Mouse (Mus musculus) bone marrow, adult 2 months (tissue): ENCODE data around the gene Mob3a.

Experiments used
- CTCF ChIP-seq: fragments of 200-500 bp; IDR thresholded peaks from 2 replicates; pipeline ENCODE4 v1.5.1; 2011; ENCODE audit warnings: low read length, control low read depth; ENCODE audit not compliant: control insufficient read depth, insufficient read depth
- POLR2A ChIP-seq: fragments of 200-500 bp; IDR thresholded peaks from 2 replicates; pipeline ENCODE4 v1.6.1; 2011; ENCODE audit warnings: low read depth, mild to moderate bottlenecking, control low read depth, low read length, borderline replicate concordance; ENCODE audit not compliant: control insufficient read depth

DNA sequence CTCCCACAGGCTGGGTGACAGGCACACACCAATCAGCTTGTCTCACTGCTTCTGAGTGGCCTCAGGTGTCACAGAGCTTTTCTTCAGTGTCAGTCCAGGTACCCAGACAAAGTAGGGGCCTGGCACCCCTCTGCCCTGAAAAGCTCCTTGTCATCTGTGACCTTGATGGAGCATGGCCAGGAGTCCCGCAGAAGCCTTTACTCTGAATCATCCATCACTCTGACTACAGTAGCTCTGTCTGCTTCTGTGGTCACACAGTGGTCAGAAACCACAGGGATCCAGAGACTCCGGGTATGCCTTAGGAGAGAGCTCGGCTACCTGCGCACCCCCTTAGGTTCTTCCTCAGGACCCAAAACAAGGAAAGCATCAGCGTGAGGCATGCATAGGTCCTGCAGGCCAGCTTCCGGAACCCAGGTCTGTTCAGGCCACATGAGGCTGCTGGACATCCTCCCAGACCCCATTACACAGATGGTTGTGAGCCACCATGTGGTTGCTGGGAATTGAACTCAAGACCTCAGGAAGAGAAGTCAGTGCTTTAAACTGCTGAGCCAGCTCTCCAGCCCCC is 48.5 kb downstream of the Mob3a start:
- TF ChIP-seq CTCF: no peak
- TF ChIP-seq POLR2A: no peak
